Mouse (Mus musculus): ENCODE data around the gene Gp2.

Gene Gp2

GRCm38 (mm10) chr7:119459185-119459584 is at the start of gene Gp2:
Gp2 (minus strand) TSS chr7:119459285.
- no peak for DNase-seq (ENCODE audit: low spot score)

GRCm38 (mm10) chr7:119490041-119490780 is 31.1 kb upstream of the Gp2 start:
- DNase-seq (ENCODE audit: low spot score) = no peak

GRCm38 (mm10) chr7:119486683-119487082 is 27.6 kb upstream of the Gp2 start:
- no peak for DNase-seq (ENCODE audit: low spot score)

- no peak for DNase-seq (ENCODE audit: low spot score)
Observed at GRCm38 (mm10) chr7:119484154-119484553, 25.1 kb upstream of the Gp2 start.

GRCm38 (mm10) chr7:119479256-119479655 is 20.2 kb upstream of the Gp2 start, which contains the start of gene Umod:
Umod (minus strand) TSS chr7:119479282.
- DNase-seq (ENCODE audit: low spot score) = no peak

- DNase-seq (ENCODE audit: low spot score) = no peak
Observed at GRCm38 (mm10) chr7:119476500-119477389, 17.7 kb upstream of the Gp2 start.

GRCm38 (mm10) chr7:119454192-119454591 is 4.9 kb downstream of the Gp2 start:
- DNase-seq (ENCODE audit: low spot score) = no peak

GRCm38 (mm10) chr7:119443849-119444248 is 15.2 kb downstream of the Gp2 start:
- DNase-seq (ENCODE audit: low spot score) = no peak

GRCm38 (mm10) chr7:119441938-119442337 is 17.1 kb downstream of the Gp2 start:
- DNase-seq (ENCODE audit: low spot score) = no peak

- DNase-seq (ENCODE audit: low spot score) = peak; percentile 50
Observed at GRCm38 (mm10) chr7:119427180-119427616, 31.9 kb downstream of the Gp2 start.

GRCm38 (mm10) chr7:119420730-119421129 is 38.4 kb downstream of the Gp2 start:
- no peak for DNase-seq (ENCODE audit: low spot score)

- DNase-seq (ENCODE audit: low spot score) = no peak
Observed at GRCm38 (mm10) chr7:119418523-119418922, 40.6 kb downstream of the Gp2 start.

- no peak for DNase-seq (ENCODE audit: low spot score)
Observed at GRCm38 (mm10) chr7:119394050-119394732, 64.9 kb downstream of the Gp2 start.
